In genomic region chr16:55555224-55555623, GRCm38 (mm10) we compare ENCODE assay signal across 11 mouse cellular contexts.
DNase-seq lines count a peak whose midpoint lies in the region; ATAC-seq and TF ChIP-seq lines count a peak whose summit lies in the region.
"Had no signal": no experiment of that assay in that cellular context is flagged by ENCODE, and none has a peak within 500 bp of the region (broad histone marks: within the 10 kb centered on the region; RNA-seq: fewer than 3 reads in every experiment).

No protein-coding gene starts in this region.

- ATAC-seq in lung, postnatal 0 days = peak; percentile 79
- peak; percentile 89 for ATAC-seq in neutrophil, adult 5-6 weeks (ENCODE audit: extremely low read depth, insufficient number of reproducible peaks, low FRiP score, poor library complexity, severe bottlenecking)

- H3K4me1 ChIP-seq in lung, postnatal 0 days (ENCODE audit: insufficient read depth, low read depth, low read length) = no peaks in the 10 kb centered on the region
- H3K4me1 ChIP-seq: embryonic facial prominence, embryonic 12.5 days; limb, embryonic 15.5 days had no signal

- H3K36me3 ChIP-seq in lung, postnatal 0 days (ENCODE audit: insufficient read depth, low read length) = no peaks in the 10 kb centered on the region
- H3K36me3 ChIP-seq: embryonic facial prominence, embryonic 12.5 days; limb, embryonic 15.5 days had no signal

- 42% methylated on average over 6 of the region's 6 CpGs for WGBS in lung, postnatal 0 days

- H3K4me3 ChIP-seq in lung, postnatal 0 days (ENCODE audit: low read depth, low read length) = no peak overlapping the region
- H3K4me3 ChIP-seq: embryonic facial prominence, embryonic 12.5 days; limb, embryonic 15.5 days had no signal

- H3K27me3 ChIP-seq in lung, postnatal 0 days (replicated peaks; ENCODE audit: insufficient read depth, low read length) = no peaks in the 10 kb centered on the region
- H3K27me3 ChIP-seq: embryonic facial prominence, embryonic 12.5 days; limb, embryonic 15.5 days had no signal

- no peaks in the 10 kb centered on the region for H3K9me3 ChIP-seq in lung, postnatal 0 days (ENCODE audit: low read length)
- H3K9me3 ChIP-seq: embryonic facial prominence, embryonic 12.5 days; limb, embryonic 15.5 days had no signal

- TF ChIP-seq CTCF in lung, postnatal 0 days (IDR thresholded peaks at IDR 0.05) = no peak

- no peak overlapping the region for H3K9ac ChIP-seq in lung, postnatal 0 days (replicated peaks; ENCODE audit: low read depth)
- H3K9ac ChIP-seq: embryonic facial prominence, embryonic 12.5 days; limb, embryonic 15.5 days had no signal

- DNase-seq in lung, postnatal 0 days (ENCODE audit: low spot score) = peak; percentile 48
- DNase-seq in lung, postnatal 10 days = no peak
- peak; percentile 17 for DNase-seq in brain, adult 2 months (ENCODE audit: low read depth, low spot score)
- DNase-seq in heart, postnatal 14 days = peak; percentile 24 to 34
- DNase-seq in kidney, postnatal 14 days = no peak
- DNase-seq in thymus, postnatal 14 days = no peak
- no peak for DNase-seq in right cerebral cortex, adult 18-20 months
- DNase-seq: thymus, adult 18-20 months had no signal

- intact Hi-C loops in heart, postnatal 14 days (cut with DNase I) = no loop called here

- no peak overlapping the region for H3K4me2 ChIP-seq in lung, postnatal 0 days (replicated peaks; ENCODE audit: low read depth, low read length)
- H3K4me2 ChIP-seq: embryonic facial prominence, embryonic 12.5 days; limb, embryonic 15.5 days had no signal

- no peak overlapping the region for H3K27ac ChIP-seq in lung, postnatal 0 days (ENCODE audit: low read length)
- H3K27ac ChIP-seq: embryonic facial prominence, embryonic 12.5 days; limb, embryonic 15.5 days had no signal

- TF ChIP-seq EP300 in lung, postnatal 0 days (IDR thresholded peaks at IDR 0.05) = no peak; the same call in 1 of the 2 replicates

Comparison
In these comparisons a context has a peak if more than half of its experiments do, and no peak if none do; other contexts are left out.
1. DNase-seq: peak in lung, postnatal 0 days (single experiment), brain, adult 2 months (single experiment) and heart, postnatal 14 days (2 of 2); none in lung, postnatal 10 days (single experiment), kidney, postnatal 14 days (single experiment), thymus, postnatal 14 days (single experiment) and right cerebral cortex, adult 18-20 months (single experiment).